Comparison of ENCODE assay signal across 8 mouse cellular contexts in genomic region chr12:91748241-91748865, GRCm38 (mm10). TPM values are rescaled to one million over a fixed set of nuclear protein-coding genes. Genes with fewer than 3 reads are reported as not detected.
A peak's percentile ranks its signal among the peaks of the same experiment; 100 is the strongest.
DNase-seq lines count a peak whose midpoint lies in the region; TF ChIP-seq lines count a peak whose summit lies in the region.

No protein-coding gene starts in this region.

- no peaks in the 10 kb centered on the region for H3K36me3 ChIP-seq in heart, embryonic 10.5 days

- no peak for DNase-seq in heart, embryonic 10.5 days (ENCODE audit: low spot score)
- DNase-seq in heart, postnatal 25 days (ENCODE audit: low spot score), result no peak
- peak; percentile 69 for DNase-seq in 3T3-L1 (ENCODE audit: low read depth, low spot score)
- DNase-seq in layer of hippocampus, postnatal 36 days, result peak; percentile 58 to 69
- no peak for DNase-seq in cerebellum, adult 9-10 months
- no peak for DNase-seq in testis, postnatal 14 days (ENCODE audit: low spot score)

- TF ChIP-seq POLR2A in bone marrow macrophage, adult 2 months (IDR thresholded peaks at IDR 0.05; ENCODE audit: borderline replicate concordance, low read depth, low read length), result no peak
- no peak for TF ChIP-seq POLR2A in olfactory bulb, adult 2 months (IDR thresholded peaks at IDR 0.05; ENCODE audit: insufficient read depth, low read depth, low read length)

- no peak for TF ChIP-seq CTCF in bone marrow macrophage, adult 2 months (IDR thresholded peaks at IDR 0.05; ENCODE audit: low read depth, low read length)
- TF ChIP-seq CTCF in olfactory bulb, adult 2 months (IDR thresholded peaks at IDR 0.05; ENCODE audit: insufficient read depth, low read depth, low read length), result no peak

- H3K4me1 ChIP-seq in heart, embryonic 10.5 days, result peaks cover 26% of the 10 kb centered on the region
- peaks cover 20% of the 10 kb centered on the region for H3K4me1 ChIP-seq in bone marrow macrophage, adult 2 months (ENCODE audit: control insufficient read depth, insufficient read depth, low read length)
- H3K4me1 ChIP-seq in olfactory bulb, adult 2 months (ENCODE audit: control insufficient read depth, insufficient read depth, low read length), result peaks cover 23% of the 10 kb centered on the region

- H3K9me3 ChIP-seq in heart, embryonic 10.5 days, result no peaks in the 10 kb centered on the region

- peak overlapping the region; percentile 16; the same call in 1 of the 2 replicates for H3K27ac ChIP-seq in heart, embryonic 10.5 days
- peak overlapping the region; percentile 25 for H3K27ac ChIP-seq in bone marrow macrophage, adult 2 months (ENCODE audit: insufficient read depth, low read depth, low read length)
- H3K27ac ChIP-seq in olfactory bulb, adult 2 months (ENCODE audit: insufficient read depth, low read depth, low read length), result peak overlapping the region; percentile 91

- no peak overlapping the region for H3K4me3 ChIP-seq in heart, embryonic 10.5 days
- no peak overlapping the region for H3K4me3 ChIP-seq in bone marrow macrophage, adult 2 months (ENCODE audit: insufficient read depth, low read length)
- no peak overlapping the region for H3K4me3 ChIP-seq in olfactory bulb, adult 2 months (ENCODE audit: insufficient read depth, low read depth, low read length)

- peaks cover 5% of the 10 kb centered on the region; the same call in 1 of the 2 replicates for H3K27me3 ChIP-seq in heart, embryonic 10.5 days (ENCODE audit: insufficient read depth, poor library complexity, severe bottlenecking)

- WGBS in heart, embryonic 10.5 days, result 61% methylated on average over 18 of the region's 18 CpGs
- WGBS in olfactory bulb, adult 2 months, result 32% methylated on average over 18 of the region's 18 CpGs

- intact Hi-C loops in heart, postnatal 25 days (cut with DNase I), result no loop called here

RNA-seq across cellular contexts. Expression of gene Ston2, which starts 39.8 kb away (rescaled TPM):
- polyA plus RNA-seq in heart, embryonic 10.5 days (2016; fragmentation: Nextera tagmentation; extraction: Ambion mirVana), result 4.8 and 8.6 TPM in 2 replicates
- 1 to 10 TPM; 4.0 to 4.5 TPM for total RNA-seq in heart, postnatal 25 days (2021)
- polyA plus RNA-seq in bone marrow macrophage, adult 2 months (2012; ENCODE audit: insufficient read depth, insufficient read length, missing spikeins), result 3.6 and 4.5 TPM in 2 replicates
- total RNA-seq in layer of hippocampus, postnatal 36 days (2021), result 10 to 100 TPM; 30.8 to 35.6 TPM
- polyA plus RNA-seq in olfactory bulb, adult 2 months (2012; ENCODE audit: insufficient read depth, insufficient read length, low replicate concordance, missing spikeins), result not detected in 2 replicates

Comparison
In these comparisons a context has a peak if more than half of its experiments do, and no peak if none do; other contexts are left out.
1. DNase-seq: peak in 3T3-L1 (single experiment) and layer of hippocampus, postnatal 36 days (2 of 2); none in heart, embryonic 10.5 days (single experiment), heart, postnatal 25 days (single experiment), cerebellum, adult 9-10 months (single experiment) and testis, postnatal 14 days (single experiment).
2. H3K27ac ChIP-seq: peak in every context shown above with its lines; median percentile 91 in olfactory bulb, adult 2 months; 25 in bone marrow macrophage, adult 2 months; 16 in heart, embryonic 10.5 days.